Mouse (Mus musculus): ENCODE data around the gene Vsig10.
"Not testable (repeated sequence)": the region's sequence is repeated elsewhere in the genome, so short reads cannot be mapped to it uniquely, and the experiment has no call there.

Vsig10 gene

DNA sequence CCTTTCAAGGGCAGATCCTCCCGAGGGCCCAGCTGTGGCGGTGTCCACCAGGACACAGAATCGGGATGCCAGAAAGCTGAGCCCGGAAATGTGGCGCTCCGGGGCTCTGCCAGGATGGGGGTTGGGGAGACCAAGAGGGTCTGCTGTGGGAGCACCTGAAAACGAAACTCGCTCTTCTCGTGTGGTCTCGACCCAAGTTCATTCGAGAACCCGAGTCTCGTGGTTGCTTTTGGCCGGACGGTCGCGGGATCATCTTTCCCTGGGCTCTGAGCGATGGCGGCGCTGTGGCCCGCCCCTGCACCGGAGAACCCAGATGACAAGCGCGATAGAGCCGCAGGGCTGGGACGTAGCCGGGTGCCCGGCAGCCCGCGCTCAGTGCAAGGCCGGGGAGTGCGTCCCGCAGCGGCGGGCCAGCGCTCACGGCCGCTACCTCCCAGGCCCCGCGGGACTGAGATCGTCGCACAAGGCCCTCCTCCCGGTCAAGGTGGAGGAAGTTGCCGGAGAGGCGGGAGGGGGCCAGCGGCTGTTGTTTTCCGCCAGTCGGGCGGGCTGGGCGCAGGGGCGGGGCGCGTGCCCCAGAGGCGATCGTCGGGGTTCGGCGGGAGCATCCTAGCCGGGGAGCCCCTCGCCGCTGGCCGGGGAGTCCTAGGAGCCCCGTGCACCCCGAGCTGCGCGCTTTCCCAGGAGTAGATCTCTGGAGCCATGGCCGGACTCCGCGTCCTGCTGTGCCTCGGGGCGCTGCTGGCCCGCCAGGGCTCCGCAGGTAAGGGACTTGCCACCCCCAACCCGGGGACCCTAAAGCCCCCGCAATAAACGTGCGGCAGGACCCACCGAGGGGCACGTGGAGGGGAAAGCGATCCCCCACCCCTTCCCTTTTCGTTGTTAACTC lies at the start of gene Vsig10:
Gene Vsig10, plus strand, starts transcription at position 343 of the 889 bp plus-strand sequence.
- peak; percentile 73 for DNase-seq

DNA sequence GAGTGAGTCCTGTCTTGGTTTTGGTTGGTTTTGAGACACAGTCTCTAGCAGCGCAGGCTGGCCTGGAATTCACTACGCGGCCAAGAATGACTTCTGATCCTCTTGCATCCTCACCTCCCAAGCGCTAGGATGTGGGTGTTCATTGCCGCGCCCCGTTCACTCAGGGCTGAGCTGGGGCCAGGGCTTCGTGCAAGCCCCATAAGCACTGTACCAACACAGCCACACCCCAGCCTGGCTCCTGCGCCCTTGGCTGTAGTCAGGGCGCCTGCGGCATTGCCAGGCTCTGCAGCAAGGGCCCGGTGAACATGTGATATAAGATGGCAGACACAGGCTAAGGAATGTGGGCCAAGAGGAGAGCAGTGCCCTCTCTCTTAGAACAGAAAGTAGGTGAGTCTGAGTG lies 49.5 kb upstream of the Vsig10 start:
- DNase-seq: no peak

DNA sequence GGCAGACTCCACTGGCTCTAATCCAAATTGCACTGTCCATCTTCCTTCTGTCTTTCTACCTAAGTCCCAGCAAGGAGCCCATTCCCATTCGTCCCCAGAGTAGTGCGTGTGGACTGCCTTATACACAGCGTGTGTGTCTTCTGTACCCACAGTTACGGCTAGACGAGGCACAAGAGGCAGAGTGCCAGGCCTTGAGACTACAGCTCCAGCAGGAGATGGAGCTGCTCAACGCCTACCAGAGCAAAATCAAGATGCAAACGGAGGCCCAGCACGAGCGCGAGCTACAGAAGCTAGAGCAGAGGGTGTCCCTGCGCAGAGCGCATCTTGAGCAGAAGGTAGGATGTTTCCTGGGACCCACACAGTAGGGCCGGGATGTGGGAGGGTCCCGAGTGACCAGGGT lies 46.9 kb upstream of the Vsig10 start:
- DNase-seq: no peak

DNA sequence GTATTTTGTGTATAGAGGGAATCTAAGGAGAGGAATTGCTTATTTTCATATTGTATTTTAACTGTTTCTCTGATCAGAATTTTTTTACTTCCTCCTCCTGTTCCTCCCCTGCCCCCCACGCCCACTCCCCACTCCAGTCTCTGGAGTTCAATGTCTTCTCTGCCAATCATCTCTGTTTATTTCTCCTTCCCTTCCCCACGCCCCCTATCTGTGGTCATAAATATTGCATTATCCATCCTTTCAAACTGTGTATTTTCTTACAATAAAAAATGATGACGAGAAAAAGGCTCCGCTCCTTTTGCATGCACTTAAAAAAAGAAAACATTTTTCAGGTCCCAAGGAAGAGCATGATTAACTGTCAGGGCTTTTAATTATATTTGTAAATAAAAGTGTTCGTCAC lies 44.1 kb upstream of the Vsig10 start:
- peak; percentile 53 for DNase-seq

DNA sequence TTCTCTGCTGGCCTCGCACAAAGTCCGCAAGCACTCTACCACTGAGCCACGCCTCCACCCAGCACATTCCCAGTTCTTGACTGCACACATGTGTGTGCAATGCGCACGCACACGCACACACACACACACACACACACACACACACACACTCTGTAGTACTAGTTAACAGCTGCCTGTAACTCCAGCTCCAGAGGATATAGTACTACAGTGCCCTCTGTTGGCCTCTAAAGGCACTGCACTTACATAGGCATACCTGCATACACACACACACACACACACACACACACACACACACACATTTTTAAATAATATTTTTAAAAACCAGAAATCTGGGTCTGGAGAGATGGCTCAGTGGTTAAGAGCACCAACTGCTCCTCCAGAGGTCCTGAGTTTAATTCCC lies 41.1 kb upstream of the Vsig10 start:
- DNase-seq: no peak

DNA sequence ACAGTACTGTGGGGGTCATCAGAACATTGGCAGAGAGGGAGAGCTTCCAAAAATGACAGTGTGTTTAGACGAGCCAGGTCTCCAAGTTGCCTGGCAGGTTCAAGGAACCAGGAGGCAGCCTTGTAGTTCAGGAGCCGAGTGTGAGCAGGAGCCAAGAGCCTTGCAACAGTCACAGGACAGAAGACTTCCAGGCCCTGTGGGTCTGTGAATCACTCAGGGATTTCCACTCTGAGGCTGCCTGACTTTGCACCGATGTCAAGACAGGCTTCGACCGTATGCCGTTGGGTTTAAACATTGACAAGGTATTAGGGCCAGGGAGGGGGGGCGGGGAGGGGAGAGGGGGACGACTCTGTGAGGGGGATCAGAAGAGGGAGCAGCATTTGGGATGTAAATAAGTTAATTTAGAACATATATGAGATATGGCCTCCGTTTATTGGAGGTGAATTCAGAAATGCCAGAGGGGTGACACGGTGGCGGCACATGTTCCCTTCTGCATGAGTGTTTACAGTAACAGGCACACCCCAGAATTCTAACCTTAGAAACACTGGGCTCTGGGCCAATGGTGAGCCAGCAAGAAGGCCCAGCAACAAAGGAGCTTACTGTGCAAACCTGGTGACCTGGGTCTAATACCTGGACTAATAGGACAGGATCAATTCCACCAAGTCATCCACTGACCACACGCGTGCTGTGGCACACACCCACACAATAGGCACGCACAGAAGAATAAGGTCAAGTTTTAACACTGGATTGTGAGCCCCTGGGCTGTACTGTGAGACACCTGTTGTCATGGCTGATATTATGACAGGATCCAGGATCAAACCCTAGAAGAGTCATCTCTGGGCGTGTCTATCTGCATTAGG lies 39.8 kb upstream of the Vsig10 start:
- peak; percentile 40 for DNase-seq

DNA sequence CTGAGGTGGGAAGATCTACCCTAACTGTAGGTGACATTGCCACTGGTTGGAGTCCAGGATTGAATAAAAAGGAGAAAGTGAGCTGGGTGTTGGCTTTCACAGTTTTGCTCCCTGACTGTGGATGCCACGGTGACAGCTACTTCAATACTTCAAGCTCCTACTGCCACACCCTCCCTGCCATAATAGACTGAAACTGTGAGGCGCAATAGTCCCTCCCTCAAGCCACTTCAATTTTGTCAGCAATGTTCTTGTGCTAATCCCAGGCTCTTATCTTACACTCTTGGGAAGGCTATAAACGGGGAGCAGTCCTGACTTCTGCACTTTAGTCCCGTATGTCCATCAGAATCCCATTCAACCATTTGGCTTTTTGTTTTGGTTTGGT lies 39.2 kb upstream of the Vsig10 start:
- no peak for DNase-seq

DNA sequence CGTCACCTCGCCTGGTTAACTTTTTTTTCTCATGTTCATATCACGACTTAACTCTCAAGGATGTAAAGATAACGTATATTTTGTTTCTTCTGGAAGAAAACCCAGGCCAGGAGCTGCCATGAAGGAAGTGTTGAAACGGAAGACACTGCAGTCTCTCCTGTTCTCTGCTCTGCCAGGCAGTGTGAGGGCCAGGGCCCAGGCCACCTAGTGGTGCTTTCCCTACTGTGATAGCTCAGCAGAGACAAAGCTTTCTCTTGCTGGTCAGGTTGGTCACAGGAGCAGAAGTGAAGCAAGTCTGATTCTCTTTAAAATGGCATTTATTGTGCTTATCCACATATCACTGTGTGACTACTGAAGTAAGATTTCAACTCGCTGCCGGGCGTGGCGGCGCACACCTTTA lies 37.3 kb upstream of the Vsig10 start:
- no peak for DNase-seq

DNA sequence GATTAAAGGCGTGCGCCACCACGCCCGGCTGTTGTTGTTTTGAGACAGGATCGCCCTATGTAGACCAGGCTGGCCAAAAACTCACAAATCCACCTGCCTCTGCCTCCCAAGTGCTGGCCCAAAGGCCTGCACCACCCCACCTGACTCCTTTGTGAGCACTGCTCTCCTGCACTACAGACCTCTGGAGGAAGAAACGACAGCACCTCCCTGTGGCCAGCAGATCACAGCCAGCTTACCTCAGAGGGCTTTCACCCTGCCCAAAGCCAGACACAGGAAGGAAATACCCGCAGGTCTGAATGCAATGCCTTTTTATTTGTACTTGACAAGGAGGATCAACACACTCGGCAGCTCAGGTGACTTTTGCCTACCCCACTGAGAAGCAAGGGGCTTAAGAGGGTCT lies 36.5 kb upstream of the Vsig10 start:
- DNase-seq: no peak

DNA sequence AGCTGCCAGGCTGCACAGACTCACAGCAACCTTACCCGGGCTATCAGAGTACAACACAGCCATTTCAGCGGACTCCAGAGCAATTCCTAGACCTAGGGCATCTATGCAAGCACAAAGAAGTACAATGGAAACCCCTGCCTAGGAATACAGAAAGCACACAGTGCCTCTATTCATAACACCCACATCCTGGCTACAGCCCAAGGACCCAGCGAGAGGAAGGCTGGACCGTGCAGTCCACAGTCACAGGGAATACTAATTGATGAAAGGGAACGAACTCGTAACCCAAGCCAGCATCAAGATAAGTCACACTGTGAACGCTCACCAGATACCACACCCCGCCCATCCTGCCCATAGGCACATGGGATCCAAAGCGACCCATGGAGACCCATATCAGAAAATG lies 34.9 kb upstream of the Vsig10 start:
- DNase-seq: peak; percentile 36

DNA sequence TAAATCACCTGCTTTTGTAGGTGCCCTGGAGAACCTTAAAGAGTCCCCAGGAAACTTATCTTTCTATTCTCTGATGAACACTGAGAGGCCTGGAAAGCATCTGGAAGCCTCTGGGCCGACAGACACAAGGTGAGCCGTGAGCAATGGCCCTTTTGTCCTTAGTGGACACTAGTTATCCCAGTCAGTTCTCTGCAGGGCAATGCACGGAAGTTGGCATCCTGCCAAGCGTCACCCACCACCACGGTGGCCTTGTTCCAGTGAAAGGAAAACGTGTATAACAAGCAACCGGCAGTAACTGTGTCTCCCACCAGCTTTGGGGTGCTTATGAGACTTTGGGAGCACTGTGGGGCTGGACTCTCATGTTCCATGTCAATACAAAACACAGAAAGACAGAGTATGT lies 34.2 kb upstream of the Vsig10 start:
- DNase-seq: peak; percentile 20

DNA sequence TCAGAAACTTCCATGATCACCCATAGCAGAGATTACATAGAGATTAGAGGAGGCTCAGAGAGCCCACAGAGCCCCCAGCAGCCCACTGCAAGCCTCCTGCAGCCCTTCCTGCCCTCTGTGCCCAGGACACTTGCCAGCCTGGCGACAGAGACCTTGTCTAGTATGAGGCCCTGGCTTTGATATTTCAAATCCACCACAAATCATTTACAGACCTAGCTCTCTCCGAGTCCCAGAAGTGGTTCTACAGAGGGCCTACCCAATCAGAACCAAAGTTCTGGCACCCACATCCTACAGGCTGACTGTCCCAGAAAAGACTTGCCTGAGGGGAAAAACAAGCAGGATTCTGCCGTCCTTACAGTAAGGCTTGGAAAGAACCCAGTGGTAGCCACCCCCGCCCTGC lies 33.6 kb upstream of the Vsig10 start:
- no peak for DNase-seq

DNA sequence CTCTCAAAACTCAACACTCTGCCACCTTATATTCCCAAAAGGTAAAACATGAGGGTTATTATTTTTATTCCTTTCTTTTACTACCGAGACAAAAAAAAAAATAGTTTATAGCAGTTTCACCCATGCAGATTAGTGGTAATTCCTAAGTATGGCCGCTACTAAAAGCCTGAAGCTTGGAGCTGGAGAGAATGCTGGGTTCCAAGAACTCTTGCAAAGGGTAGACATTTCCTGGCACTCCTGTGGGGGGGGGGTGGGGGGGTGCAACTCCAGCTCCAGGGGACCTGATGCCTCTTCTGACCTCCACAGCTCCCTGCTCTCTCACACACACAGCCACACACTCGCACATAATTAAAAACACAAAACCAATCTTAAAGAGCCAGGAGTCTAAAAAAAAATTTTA lies 32.6 kb upstream of the Vsig10 start:
- DNase-seq: no peak

DNA sequence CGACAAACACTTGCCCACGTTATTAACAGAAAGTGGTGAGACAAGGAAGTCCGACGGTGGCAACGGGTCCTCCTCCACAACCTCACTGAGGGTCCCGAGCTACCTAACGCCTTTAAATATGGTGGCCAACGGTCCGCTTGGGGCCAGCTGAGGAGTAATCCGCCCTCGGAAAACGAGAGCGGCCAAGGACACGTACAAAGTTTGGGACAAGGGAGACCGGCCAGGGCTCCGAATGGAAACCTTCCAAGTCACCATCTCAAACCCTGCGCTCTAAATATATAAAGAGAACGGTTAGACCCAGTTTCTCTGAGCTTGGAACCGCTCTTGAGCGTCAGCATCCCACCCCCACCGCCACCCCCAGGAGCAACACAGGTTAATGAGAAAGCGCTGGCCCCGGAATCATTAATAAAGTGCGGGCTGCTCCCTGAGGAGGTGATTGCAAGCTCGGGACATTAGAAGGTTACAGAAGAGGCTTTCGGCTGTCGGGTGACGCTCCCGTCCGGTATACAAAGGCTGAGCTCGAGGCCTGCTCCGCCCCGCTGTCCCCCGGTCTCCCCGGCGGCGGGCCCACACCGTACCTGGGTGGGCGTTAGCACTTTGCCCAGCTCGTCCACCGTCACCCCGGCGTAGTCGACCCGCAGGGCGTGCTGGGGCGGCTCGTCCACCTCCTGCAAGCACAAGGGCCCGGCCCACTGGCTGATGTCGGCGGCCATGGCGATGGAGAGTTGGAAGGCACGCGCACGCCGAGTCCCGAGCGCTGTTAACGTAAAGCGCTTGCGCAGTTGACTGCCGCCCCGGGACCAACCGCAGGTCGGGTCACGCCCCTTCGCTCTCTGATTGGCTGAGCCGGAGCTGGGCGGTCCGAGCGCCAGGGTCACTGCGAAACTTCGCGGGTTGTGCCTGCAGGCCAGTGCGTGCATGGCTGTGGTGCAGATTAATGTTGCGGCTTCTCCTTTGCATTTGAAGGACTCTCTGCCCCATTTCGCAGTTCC lies 31.8 kb upstream of the Vsig10 start, which contains the start of gene Pebp1:
Gene Pebp1, minus strand, starts transcription at position 795 of the 992 bp plus-strand sequence.
- peak; percentile 97 for DNase-seq

DNA sequence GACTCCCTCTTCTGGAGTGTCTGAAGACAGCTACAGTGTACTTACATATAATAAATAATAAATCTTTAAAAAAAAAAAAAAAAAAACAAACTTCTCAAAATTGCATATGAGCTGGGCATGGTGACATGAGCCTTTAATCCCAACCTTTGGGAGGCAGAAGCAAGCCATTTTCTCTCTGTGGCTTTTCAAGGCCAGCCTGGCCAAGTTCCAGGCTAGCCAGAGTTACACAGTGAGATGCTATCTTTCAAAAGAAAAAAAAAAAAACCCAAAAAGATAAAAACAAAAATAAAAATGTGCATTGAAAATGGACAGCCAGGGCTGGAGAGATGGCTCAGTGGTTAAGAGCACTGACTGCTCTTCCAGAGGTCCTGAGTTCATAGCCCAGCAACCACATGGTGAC lies 29.2 kb upstream of the Vsig10 start:
- DNase-seq: no peak

DNA sequence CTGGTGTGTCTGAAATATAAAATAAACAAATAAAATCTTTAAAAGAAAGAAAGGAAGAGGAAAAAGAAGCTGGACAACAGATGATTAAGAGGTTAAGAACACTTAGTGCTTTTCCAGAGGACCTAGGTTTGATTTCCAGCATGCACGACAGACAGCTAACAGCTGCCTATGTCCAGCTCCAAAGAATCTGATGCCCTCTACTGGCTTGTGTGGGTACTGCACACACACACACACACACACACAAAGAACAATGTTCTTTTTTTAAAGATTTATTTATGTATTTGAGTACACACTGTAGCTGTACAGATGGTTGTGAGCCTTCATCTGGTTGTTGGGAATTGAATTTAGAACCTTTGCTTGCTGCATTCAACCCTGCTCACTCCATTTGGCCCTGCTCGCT lies 28.8 kb upstream of the Vsig10 start:
- DNase-seq: no peak

DNA sequence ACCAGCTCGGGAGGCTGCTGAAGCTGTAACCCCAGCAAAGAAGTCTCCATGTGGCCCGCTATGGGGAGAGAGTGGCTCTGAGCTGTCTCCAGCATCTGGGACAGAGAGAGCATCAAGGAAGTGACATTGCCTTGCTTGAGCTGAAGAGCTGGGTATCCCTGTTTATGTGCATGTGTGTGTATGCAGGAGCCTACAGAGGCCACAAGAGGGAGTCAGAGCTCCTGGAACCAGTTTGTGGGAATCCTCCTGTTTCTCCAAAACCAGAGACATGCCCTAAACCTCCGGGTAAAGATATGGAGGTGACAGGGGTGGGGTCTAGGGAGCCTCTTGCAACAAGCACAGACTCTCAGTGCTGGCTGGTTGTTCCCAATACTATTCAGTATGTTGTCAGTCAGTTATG lies 27.6 kb upstream of the Vsig10 start:
- DNase-seq: no peak

DNA sequence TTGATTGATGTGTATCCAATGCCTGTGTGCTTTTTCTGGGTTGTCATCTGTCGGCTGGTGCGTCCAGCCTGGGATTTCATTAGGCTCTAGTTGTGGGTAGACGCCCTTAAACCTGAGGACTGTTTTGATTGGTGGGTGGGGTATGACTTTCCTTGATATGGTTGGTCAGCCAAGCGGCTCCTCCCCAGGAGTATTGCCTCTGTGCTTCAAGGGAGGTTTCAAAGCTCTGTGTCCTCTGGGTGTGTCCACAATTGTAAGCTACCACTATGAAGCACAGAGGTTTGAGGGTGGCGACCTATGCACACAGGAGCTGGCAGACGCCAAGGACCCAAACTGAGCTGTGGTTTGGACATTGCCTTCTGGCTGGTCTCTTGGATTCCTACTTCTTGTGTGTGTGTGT lies 26.3 kb upstream of the Vsig10 start:
- DNase-seq: no peak

DNA sequence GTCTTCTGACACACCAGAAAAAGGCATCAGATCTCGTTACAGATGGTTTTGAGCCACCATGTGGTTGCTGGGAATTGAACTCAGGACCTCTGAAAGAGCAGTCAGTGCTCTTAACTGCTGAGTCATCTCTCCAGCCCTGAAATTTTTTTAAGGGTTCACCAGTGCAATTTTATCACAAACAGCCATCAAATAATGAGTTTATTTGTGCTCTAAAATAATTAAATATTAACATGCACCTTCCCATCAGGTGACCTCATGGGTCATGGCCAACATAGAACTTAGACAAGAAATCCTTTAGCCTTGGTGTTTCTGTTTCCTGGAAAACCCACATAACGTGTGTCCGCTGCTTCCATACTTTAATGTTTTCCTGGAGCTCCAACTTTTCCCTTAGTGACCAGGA lies 25.1 kb upstream of the Vsig10 start:
- DNase-seq: not testable (repeated sequence)

DNA sequence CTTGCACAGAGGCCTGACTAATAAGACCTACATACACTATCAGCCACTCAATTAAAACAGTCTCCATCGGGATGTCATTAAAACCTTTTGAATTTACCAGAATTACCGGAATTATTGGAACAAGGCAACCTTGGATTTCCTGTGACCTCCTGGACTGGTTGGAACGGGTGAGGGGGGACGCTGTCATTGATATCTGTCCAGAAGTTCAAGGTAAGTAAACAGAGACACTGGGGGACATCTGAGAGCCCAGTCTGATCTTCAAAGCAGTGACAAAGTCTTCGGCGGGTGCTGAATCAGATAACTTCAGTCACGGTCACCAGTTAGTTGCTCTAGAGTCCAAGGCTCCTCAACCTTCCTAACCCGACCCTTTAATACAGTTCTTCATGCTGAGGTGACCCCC lies 23.9 kb upstream of the Vsig10 start:
- no peak for DNase-seq

DNA sequence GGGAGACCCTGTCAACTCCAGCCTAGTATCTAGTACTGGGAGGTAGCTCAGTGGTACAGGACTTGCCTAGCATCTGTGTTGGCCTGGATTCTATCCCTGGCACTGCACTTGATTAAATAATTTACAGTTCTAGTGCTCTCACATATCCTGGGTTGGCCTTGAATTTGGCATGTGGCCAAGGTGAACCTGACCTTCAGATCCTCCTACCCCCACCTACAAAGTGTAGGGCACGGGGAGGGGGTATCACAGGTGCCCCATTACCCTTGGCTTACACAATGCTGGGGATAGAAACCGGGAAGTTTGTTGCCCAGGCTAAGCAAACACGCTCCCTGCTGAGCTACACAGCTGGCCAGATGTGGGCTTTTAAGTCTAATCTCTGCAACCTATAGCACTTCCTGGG lies 16.0 kb upstream of the Vsig10 start:
- no peak for DNase-seq

DNA sequence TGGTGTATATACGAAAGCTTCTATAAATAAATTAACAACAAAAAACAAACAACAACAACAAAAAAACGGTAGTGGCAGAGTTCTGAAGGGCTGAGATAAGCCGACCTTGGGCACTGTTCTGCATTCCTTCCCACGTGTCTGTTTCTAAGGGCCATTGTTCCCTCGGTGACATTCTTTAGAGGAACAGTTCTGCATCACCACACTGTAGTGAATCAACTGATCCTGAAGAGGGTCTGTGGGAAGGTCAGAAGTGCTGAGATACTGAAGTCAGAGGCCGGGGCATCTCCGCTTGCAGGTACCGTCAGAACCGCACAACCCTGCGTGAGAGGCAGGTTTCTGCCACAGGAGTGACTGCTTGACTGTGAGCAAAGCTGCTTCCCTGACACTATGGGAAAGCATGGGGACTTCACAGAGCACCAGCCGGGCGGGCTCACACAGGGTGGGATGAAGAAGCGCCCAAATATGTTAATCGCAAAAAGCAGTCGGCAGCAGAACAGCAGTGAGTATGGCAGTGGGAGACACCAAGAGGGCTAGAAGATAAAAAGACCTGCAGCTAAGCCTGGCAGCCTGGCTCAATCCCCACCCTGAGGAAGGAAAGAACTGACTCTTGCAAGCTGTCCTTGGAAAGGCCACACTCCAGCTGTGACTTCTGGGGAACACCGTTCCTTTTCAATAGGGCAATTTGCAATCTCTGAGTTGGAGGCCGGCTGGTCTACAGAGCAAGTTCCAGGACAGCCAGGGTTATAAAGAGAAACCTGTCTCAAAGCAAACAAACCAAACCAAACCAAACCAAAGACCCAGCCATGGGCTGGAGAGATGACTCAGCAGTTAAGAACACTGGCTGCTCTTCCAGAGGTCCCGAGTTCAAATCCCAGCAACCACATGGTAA lies 14.9 kb upstream of the Vsig10 start:
- no peak for DNase-seq

Data from retina, postnatal 1 day (tissue).